Mouse (Mus musculus) forebrain, embryonic 10.5 days (tissue): ENCODE data around the gene Sema4g. TPM values are rescaled to one million over a fixed set of nuclear protein-coding genes. Genes with fewer than 3 reads are reported as not detected.
"Not testable (repeated sequence)": the region's sequence is repeated elsewhere in the genome, so short reads cannot be mapped to it uniquely, and the experiment has no call there.

Source experiments
- DNase-seq: peaks from one replicate; pipeline ENCODE4 v3.0.0-alpha.2; 2017; ENCODE audit warnings: low spot score; ENCODE audit errors: extremely low spot score
- H3K27ac ChIP-seq: fragments of 300-500 bp; sonication (generic); 2 replicates; pipeline ENCODE4 v1.5.1; 2016; ENCODE audit warnings: mild to moderate bottlenecking
- H3K27me3 ChIP-seq: fragments of 300-500 bp; sonication (generic); 2 replicates; pipeline ENCODE4 v1.6.1; 2016; ENCODE audit warnings: mild to moderate bottlenecking; ENCODE audit not compliant: poor library complexity, severe bottlenecking
- H3K36me3 ChIP-seq: fragments of 300-500 bp; sonication (generic); replicated peaks from 2 replicates; pipeline ENCODE4 v1.6.1; 2016; ENCODE audit warnings: mild to moderate bottlenecking, moderate library complexity
- H3K4me1 ChIP-seq: fragments of 300-500 bp; sonication (generic); 2 replicates; pipeline ENCODE4 v1.6.1; 2016
- H3K4me3 ChIP-seq: fragments of 300-500 bp; sonication (generic); 2 replicates; pipeline ENCODE4 v1.5.1; 2016; ENCODE audit warnings: mild to moderate bottlenecking, moderate library complexity
- H3K9me3 ChIP-seq: fragments of 300-500 bp; sonication (generic); 2 replicates; pipeline ENCODE4 v1.6.1; 2016; ENCODE audit warnings: mild to moderate bottlenecking, moderate library complexity
- WGBS: fragments of 180-500 bp; shearing (Covaris S2); methylation state at CpG from one replicate; pipeline ENCODE4 v1.1.7; 2016; 5-methylcytosine and 5-hydroxymethylcytosine counted together
- polyA plus RNA-seq: library from polyadenylated mRNA; unstranded; fragments of >200 nt; fragmentation: Nextera tagmentation; extraction: Ambion mirVana; gene quantifications from 2 replicates; pipeline ENCODE4 v1.2.1, GENCODE M21; 2016

Sema4g gene
- polyA plus RNA-seq, 1 experiment from 2014 or later: 3.4 TPM

DNA sequence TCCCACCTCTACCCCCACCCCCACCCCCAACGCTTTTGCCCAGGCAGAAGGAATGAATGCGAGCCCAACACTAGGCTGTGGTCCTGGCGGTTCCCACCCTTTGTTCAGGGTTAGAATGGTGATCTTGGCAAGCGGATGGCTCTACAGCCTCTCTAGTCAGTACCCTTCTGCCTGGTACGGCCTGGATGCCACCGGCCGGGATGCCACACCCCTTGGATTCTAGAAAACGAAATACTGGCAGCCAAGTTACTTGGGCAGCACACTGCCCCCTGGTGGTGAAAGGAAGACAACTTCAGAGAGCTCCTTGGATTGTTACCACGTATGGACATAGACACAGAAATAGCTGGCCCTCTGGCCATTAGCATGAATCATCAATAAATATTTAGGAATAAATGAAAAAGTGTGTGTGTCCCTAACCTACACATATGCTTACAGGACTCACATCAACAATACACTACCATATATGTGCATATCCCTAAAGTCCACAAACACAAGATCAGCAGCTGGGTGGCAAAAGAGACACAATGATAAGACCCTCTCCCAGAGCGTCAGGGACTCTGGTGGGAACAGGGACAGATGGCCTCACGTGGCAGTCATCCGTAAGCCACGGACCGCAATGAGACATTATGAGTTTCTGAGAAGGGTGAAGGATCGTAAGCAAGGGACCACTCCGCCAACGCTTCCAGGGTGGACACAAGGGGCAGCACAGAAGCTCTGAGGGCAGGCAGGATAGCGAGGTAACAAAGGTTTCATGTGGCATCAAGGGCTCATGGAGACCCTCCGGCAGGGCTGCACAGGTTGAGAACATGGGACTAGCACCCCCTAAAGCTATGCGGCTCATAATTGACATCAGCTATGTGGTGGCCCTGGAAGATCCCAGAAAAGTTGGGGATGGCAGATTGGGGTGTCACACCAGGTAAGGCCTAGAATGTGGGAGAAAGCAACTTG, 42.1 kb downstream of the Sema4g start:
- Histone ChIP-seq H3K36me3 (peaks cover 30% of the 10 kb centered on the region), H3K4me1 (peaks cover 62% of the 10 kb centered on the region), H3K4me3 (peak overlapping the region; percentile 27; the same call in 1 of the 2 replicates), H3K27ac (peak overlapping the region; percentile 27; the same call in 1 of the 2 replicates), H3K27me3 (peaks cover 10% of the 10 kb centered on the region), H3K9me3 (no peaks in the 10 kb centered on the region)
- peak; percentile 79 for DNase-seq
- WGBS: 41% methylated on average over 20 of the region's 20 CpGs

DNA sequence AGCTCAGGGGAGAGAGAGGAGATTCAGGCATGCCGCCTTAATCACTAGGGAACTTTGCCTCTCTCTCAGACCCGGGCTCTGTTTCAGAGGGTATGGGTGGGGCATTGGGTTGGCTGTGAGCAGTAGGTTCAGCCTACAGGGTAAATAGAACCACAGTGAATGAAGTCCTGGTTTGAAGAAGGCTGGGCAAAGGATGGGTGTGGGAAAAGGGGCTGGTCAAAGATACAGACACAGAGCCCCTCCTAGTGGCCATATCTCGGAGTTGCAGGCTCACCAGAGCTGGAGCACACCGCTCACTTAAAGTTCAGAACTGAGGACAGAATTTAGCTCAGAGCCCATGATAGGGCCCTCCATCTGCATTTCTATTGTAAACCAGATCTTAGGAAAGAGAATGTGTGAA, 42.9 kb downstream of the Sema4g start:
- Histone ChIP-seq H3K4me3 (no peak overlapping the region), H3K27ac (0 out of 2 replicates have a peak overlapping the region, but pooled peaks have one; percentile 27), H3K4me1 (peaks cover 58% of the 10 kb centered on the region), H3K27me3 (peaks cover 17% of the 10 kb centered on the region), H3K36me3 (peaks cover 22% of the 10 kb centered on the region), H3K9me3 (no peaks in the 10 kb centered on the region)
- WGBS: 20% methylated on average over 4 of the region's 4 CpGs
- peak; percentile 75 for DNase-seq

DNA sequence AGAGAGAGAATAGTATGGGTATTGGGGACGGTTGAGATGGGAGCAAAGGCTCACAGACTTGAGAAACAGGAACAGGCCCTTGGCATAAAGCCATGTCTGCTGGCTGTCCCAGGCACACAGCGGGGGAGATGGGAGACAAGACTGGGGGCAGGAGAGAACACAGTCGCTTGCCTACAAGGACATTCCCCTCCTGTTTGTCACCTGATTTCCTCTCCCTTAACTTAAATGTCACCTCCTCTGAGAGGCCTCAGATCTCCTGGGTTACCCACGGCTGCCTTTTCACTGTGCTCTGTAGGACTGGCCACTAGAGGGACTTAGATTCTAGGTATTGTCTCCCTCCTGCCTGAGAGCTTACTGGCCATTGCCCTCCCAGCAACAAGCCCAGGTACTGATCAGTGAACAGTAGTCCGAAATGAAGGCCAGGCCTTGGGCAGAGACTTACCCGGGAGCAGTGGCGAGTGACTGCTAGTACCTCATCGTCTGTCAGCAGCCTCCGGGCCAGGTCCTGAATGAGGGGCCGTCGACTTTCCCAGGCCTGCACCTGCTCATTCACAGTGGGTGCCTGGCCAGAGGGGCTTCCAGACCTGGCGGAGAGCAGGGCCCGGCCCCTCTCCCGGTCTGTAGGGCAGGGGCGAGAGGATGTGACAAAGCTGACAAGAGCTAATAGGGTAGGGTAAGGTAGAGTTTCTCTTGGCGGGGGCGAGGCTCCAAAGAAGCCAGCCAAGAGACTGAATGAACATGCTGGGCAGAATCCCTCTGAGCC, 43.9 kb downstream of the Sema4g start:
- DNase-seq: no peak
- no peak overlapping the region for H3K4me3 ChIP-seq
- H3K27ac ChIP-seq: no peak overlapping the region
- H3K27me3 ChIP-seq: peaks cover 23% of the 10 kb centered on the region
- peaks cover 13% of the 10 kb centered on the region for H3K36me3 ChIP-seq
- WGBS: 57% methylated on average over 17 of the region's 17 CpGs
- H3K9me3 ChIP-seq: no peaks in the 10 kb centered on the region
- peaks cover 58% of the 10 kb centered on the region for H3K4me1 ChIP-seq

- H3K9me3 ChIP-seq: no peaks in the 10 kb centered on the region
- WGBS: 27% methylated on average over 16 of the region's 16 CpGs
- H3K4me1 ChIP-seq: peaks cover 42% of the 10 kb centered on the region
- no peaks in the 10 kb centered on the region for H3K36me3 ChIP-seq
- peak overlapping the region; percentile 31; the same call in 1 of the 2 replicates for H3K27ac ChIP-seq
- DNase-seq: no peak
- H3K4me3 ChIP-seq: no peak overlapping the region
- H3K27me3 ChIP-seq: peaks cover 60% of the 10 kb centered on the region
Observed at GRCm38 (mm10) chr19:45036867-45037266, 48.0 kb downstream of the Sema4g start.

GRCm38 (mm10) chr19:45038198-45038597, 49.3 kb downstream of the Sema4g start:
- WGBS: 91% methylated on average over 7 of the region's 7 CpGs
- DNase-seq, H3K9me3 ChIP-seq, H3K36me3 ChIP-seq, H3K4me3 ChIP-seq, H3K27ac ChIP-seq: not testable (repeated sequence)
- peaks cover 64% of the 10 kb centered on the region for H3K27me3 ChIP-seq
- peaks cover 33% of the 10 kb centered on the region for H3K4me1 ChIP-seq

DNA sequence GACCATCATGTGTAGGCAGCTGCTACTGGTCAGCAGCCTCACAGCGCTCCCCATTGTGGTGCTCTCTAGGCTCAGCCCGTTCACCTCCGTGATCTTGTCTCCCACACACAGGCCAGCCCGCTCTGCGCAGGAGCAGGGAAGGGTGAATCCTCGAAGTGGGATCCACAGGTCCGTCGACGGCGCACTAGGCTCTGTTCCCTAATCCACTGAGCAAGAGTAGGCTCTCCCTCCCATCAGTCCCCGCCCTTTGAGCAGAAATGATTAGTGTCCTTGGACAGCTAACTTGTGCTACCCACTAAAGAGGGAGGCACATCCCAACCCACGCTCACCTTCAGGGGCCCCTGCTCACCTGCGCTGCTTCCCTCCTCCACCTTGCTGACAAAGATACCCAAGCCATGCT, 51.3 kb downstream of the Sema4g start:
- WGBS: 57% methylated on average over 13 of the region's 13 CpGs
- no peak overlapping the region for H3K4me3 ChIP-seq

GRCm38 (mm10) chr19:45044389-45044927, 55.6 kb downstream of the Sema4g start:
- H3K27ac ChIP-seq: no peak overlapping the region
- peaks cover 47% of the 10 kb centered on the region for H3K4me1 ChIP-seq
- peaks cover 95% of the 10 kb centered on the region for H3K27me3 ChIP-seq

More for the DNA sequence above, 51.3 kb downstream of the Sema4g start:
- DNase-seq: no peak
- peaks cover 27% of the 10 kb centered on the region for H3K4me1 ChIP-seq
- peaks cover 84% of the 10 kb centered on the region for H3K27me3 ChIP-seq
- H3K9me3 ChIP-seq: no peaks in the 10 kb centered on the region
- no peaks in the 10 kb centered on the region for H3K36me3 ChIP-seq
- H3K27ac ChIP-seq: peak overlapping the region; percentile 30; the same call in 1 of the 2 replicates

DNA sequence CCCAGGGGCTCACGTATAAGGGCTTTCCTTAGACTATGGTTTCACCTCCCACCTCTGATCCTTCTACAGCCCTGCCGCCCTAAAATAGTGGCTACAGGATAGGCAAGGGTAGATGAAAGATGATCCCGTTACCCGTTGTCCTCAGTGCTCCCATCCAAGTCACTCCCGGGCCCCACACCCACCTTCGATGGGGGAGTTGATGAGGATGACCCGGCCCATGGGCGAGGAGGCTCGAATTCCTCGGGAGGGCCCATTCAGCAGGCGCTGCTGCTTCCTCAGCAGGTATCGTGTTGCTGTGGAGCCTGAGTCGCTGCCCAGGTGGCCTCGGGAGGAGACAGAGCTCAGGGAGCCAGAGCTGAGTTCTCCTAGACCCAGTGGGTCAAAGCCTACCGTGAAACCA, 56.3 kb downstream of the Sema4g start:
- DNase-seq: no peak
- peaks cover 90% of the 10 kb centered on the region for H3K27me3 ChIP-seq
- no peaks in the 10 kb centered on the region for H3K9me3 ChIP-seq
- peaks cover 42% of the 10 kb centered on the region for H3K4me1 ChIP-seq
- no peak overlapping the region for H3K27ac ChIP-seq
- no peak overlapping the region for H3K4me3 ChIP-seq
- H3K36me3 ChIP-seq: no peaks in the 10 kb centered on the region
- WGBS: 48% methylated on average over 15 of the region's 15 CpGs

More at GRCm38 (mm10) chr19:45044389-45044927, 55.6 kb downstream of the Sema4g start:
- WGBS: 69% methylated on average over 11 of the region's 11 CpGs
- no peaks in the 10 kb centered on the region for H3K36me3 ChIP-seq
- no peak overlapping the region for H3K4me3 ChIP-seq
- no peak for DNase-seq
- H3K9me3 ChIP-seq: no peaks in the 10 kb centered on the region

DNA sequence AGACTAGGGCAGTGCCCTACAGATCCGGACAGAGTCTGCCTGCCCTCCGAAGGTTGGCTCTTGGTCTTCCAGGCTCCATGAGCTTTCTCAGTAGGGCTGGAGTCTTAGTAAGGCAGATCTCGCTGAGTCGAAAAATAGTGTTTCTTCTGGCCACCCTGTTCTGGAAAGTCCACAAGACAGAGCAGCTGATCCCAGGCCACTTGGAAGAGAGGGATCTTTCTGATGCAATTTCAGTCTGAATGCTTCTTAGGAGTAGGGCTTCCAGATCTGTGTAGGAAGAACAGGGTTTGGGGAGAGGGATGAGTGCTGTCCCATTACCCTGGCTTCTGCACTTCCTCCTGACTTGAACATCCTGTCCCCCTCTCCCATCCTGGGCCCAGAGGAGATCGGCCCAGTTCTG, 56.8 kb downstream of the Sema4g start, which contains the start of gene Pdzd7:
TSS of gene Pdzd7 (minus strand) at position 67 of the 400 bp plus-strand sequence.
- Histone ChIP-seq H3K4me3 (peak within 1 kb of the TSS; percentile 65), H3K4me1 (peaks cover 37% of the 10 kb centered on the region), H3K27me3 (peaks cover 86% of the 10 kb centered on the region), H3K9me3 (no peaks in the 10 kb centered on the region), H3K36me3 (no peaks in the 10 kb centered on the region), H3K27ac (no peak within 1 kb of the TSS)
- WGBS: 87% methylated on average over 5 of the region's 5 CpGs
- DNase-seq: no peak

DNA sequence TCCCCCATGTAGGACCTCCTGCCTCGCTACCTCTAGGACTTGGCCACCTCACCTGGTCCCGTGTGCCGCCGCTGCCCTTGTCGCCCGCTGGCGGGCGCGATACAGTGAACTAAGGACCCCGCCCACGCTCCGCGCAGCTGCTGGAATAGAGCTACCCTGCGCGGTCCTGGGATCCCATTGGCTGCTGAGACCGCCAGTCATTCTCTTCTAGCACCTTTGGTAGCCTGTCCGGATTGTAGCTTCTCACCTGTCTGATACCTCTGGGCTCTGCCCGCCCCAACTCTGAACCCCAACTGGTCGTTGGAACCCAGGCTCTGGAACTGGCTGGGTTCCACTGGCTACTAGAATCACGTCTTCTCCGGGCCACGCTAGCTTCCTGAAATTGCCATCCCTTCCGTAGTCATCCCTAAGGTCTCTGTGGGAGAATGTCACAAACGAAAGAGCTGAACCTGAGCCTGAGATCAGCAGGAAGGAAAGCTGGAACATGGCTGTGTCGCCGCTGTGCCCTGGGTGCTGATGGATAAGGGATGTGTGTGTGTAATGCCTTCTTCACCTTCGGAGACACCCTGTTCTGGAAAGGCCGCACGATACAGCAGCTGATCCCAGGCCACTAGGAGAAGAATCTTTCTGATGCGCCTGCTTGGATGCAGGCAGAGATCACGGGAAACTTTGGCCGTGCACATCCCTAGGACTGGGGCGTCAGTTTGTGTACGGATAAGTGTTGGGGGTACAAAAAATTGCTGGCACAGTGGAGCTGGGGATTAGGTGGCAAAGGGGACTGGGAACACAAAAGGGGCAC, 57.8 kb downstream of the Sema4g start:
- H3K4me3 ChIP-seq: peak overlapping the region; percentile 65
- 2% methylated on average over 34 of the region's 34 CpGs for WGBS
- peaks cover 75% of the 10 kb centered on the region for H3K27me3 ChIP-seq
- H3K4me1 ChIP-seq: peaks cover 29% of the 10 kb centered on the region
- H3K9me3 ChIP-seq: no peaks in the 10 kb centered on the region
- DNase-seq: peak; percentile 65
- H3K27ac ChIP-seq: peak overlapping the region; percentile 87
- no peaks in the 10 kb centered on the region for H3K36me3 ChIP-seq

DNA sequence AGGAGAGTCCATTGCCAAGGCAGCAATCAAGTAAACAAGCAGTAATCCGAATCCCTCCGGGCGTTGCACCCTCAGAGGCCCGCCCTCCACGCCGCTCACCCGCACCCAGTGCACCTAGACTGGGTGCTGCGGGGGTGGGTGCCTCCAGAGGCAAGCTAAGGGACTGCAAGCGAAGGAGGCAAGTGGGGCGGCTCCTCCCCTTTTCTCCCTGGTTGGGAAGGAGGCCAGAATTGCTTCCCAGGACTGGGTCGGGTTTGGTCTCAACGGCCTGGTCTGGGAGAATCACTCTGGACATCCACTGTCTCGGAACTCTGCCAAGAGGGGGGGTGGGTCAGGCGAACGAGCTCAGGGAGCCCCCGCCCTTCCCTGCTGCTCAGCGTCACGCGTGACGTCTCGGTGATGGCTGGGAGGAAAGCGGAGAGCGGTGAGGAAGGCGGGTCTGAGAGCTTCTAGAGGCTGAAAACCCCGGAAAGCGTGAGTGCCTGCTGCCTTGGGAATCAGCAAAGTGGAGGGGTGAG, 58.6 kb downstream of the Sema4g start, which contains the start of gene Sfxn3:
TSS of gene Sfxn3 (plus strand) at position 87 of the 518 bp plus-strand sequence.
- Histone ChIP-seq H3K9me3 (no peaks in the 10 kb centered on the region), H3K27ac (peak within 1 kb of the TSS; percentile 87), H3K4me3 (peak within 1 kb of the TSS; percentile 65), H3K36me3 (no peaks in the 10 kb centered on the region; the same call in 1 of the 2 replicates), H3K4me1 (peaks cover 29% of the 10 kb centered on the region), H3K27me3 (peaks cover 67% of the 10 kb centered on the region)
- DNase-seq: peak; percentile 78
- WGBS: under 1% methylated on average over 26 of the region's 26 CpGs
